Mouse (Mus musculus): Measurements from ENCODE around the gene Pagr1b.

DNA sequence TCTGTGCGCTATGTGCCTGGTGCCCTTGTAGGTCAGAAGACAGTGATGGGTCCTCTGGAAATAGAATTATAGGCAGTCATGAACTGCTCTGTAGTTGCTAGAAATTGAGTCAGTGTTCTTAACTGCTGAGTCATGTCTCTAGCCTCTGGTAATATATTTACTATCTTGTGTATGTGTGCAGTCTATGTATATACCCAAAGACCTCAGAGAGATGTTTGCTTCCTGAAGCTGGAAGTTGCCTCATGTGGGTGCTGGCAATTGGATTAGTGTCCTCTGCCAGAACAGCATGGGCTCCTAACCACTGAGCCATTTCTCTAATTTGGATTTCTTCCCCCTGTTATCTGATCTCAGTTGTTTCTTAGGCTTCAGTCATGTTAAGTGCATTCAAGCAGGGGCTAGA is 13.9 kb upstream of the Pagr1b start:
- TF ChIP-seq CTCF (IDR thresholded peaks at IDR 0.05; ENCODE audit: control insufficient read depth, insufficient read depth, low read length) (no peak), POLR2A (IDR thresholded peaks at IDR 0.05; ENCODE audit: borderline replicate concordance, control insufficient read depth, low read depth, low read length) (no peak)

Data from bone marrow, adult 2 months (tissue).